Mouse (Mus musculus): ENCODE results near the gene Map2k7. TPM values are rescaled to one million over a fixed set of nuclear protein-coding genes. Genes with fewer than 3 reads are reported as not detected.

The Map2k7 gene
- polyA plus RNA-seq, 1 experiment from 2014 or later, result 26.9 TPM

DNA sequence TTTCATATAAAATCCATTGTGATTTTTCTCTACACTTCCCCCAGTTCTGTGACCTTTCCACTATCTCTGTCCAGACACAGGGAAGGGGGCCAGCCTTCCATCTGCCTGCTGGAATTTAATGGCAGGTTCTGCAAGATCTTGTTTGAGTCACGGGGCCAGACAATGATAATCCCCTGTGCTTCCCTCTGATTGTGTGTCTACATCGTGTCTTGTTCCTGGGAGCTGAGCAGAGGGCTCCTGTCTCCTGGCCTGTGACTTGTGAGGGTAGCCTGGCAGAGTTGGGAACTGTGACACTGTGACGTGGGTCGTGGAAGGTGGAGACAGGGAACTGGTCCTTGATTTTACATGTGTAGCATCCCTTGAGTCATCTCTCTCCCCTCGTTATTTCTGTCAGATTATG lies 8.8 kb upstream of the Map2k7 start:
- Histone ChIP-seq H3K4me1 (peaks cover 7% of the 10 kb centered on the region; the same call in 1 of the 2 replicates), H3K9me3 (replicated peaks) (no peaks in the 10 kb centered on the region), H3K9ac (replicated peaks) (no peak overlapping the region), H3K27ac (replicated peaks) (no peak overlapping the region), H3K4me3 (replicated peaks) (no peak overlapping the region), H3K27me3 (replicated peaks) (peaks cover 22% of the 10 kb centered on the region), H3K36me3 (no peaks in the 10 kb centered on the region), H3K4me2 (no peak overlapping the region)
- no peak for ATAC-seq (ENCODE audit: low FRiP score)
- 80% methylated on average over 5 of the region's 5 CpGs for WGBS

DNA sequence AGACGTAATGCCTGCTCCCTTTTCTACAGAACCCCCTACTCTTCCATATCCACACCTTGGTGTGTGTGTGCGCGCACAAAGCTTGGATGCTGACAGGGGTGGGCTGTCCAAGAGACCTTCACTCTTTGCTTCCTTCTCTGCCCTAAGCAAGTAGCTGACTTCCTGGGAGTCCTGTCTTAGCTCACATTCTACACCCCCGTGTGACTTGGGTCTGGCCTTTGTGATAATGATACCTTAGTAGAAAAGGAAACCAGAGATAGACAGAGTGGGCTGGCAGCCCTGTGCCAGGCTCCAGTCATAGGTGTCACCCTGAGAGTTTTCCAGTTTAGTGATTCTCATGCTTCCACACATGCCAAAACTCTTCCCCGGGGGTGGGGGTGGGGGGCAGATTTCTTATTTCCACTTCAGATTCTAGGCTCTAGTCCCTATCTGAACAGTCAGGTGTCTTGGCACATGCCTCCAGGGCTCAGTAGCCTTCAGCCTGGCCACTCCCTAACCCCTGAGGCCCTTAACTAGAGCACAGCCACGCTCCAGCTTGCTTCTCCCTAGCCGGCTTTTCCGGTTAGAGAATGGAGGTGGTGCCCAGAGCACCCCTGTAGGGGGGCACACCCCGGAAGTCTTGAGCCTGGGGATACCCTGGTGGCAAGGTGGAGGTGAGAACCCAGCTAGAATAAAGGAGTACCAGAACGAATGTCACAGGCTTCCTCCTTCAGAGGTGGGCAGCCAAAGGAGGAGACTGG lies 7.8 kb upstream of the Map2k7 start:
- peaks cover 22% of the 10 kb centered on the region for H3K27me3 ChIP-seq (replicated peaks)
- H3K4me1 ChIP-seq, result peaks cover 7% of the 10 kb centered on the region; the same call in 1 of the 2 replicates
- no peak overlapping the region for H3K4me2 ChIP-seq

DNA sequence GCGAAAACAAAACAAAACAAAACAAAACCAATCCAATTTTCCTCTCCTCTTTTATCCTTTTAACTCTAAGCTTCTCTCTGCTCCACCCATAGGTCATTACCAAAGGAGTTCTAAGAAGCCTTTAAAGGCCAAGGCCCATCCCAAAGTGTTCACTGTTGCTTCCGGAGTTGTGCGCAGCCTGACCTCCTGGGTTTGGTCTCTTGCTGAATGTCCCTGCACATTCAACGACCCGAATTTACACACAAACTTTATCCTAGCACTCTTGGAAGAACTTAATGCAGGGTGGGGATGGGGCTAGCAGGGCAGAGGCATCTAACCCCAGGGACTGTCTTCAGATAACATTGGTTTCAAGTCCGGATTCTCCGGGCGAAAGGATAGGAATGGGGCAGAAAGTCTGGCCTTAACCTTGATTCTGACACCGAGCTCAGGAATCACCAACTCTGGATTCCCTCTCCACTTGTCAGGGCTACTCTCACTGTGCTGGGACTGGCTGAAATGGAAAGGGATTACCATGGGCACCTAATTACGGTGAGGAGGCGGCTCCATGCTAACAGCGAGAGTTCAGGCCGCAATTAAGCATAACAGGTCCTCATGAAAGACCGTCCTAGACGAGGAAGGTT lies 616 bp upstream of the Map2k7 start:
- no peaks in the 10 kb centered on the region for H3K27me3 ChIP-seq (replicated peaks)
- peaks cover 41% of the 10 kb centered on the region for H3K4me1 ChIP-seq
- ATAC-seq (ENCODE audit: low FRiP score), result peak; percentile 0; the same call in 1 of the 2 replicates
- H3K27ac ChIP-seq (replicated peaks), result peak overlapping the region; percentile 94
- H3K36me3 ChIP-seq, result peaks cover 13% of the 10 kb centered on the region; the same call in 1 of the 2 replicates
- 20% methylated on average over 15 of the region's 15 CpGs for WGBS
- peak overlapping the region; percentile 65 for H3K9ac ChIP-seq (replicated peaks)
- peak overlapping the region; percentile 87 for H3K4me2 ChIP-seq
- no peaks in the 10 kb centered on the region for H3K9me3 ChIP-seq (replicated peaks)
- peak overlapping the region; percentile 77 for H3K4me3 ChIP-seq (replicated peaks)

More for the DNA sequence above, 7.8 kb upstream of the Map2k7 start:
- H3K36me3 ChIP-seq, result no peaks in the 10 kb centered on the region
- ATAC-seq (ENCODE audit: low FRiP score), result no peak
- H3K9ac ChIP-seq (replicated peaks), result no peak overlapping the region
- H3K4me3 ChIP-seq (replicated peaks), result no peak overlapping the region
- no peaks in the 10 kb centered on the region for H3K9me3 ChIP-seq (replicated peaks)
- 71% methylated on average over 10 of the region's 10 CpGs for WGBS
- no peak overlapping the region for H3K27ac ChIP-seq (replicated peaks)

DNA sequence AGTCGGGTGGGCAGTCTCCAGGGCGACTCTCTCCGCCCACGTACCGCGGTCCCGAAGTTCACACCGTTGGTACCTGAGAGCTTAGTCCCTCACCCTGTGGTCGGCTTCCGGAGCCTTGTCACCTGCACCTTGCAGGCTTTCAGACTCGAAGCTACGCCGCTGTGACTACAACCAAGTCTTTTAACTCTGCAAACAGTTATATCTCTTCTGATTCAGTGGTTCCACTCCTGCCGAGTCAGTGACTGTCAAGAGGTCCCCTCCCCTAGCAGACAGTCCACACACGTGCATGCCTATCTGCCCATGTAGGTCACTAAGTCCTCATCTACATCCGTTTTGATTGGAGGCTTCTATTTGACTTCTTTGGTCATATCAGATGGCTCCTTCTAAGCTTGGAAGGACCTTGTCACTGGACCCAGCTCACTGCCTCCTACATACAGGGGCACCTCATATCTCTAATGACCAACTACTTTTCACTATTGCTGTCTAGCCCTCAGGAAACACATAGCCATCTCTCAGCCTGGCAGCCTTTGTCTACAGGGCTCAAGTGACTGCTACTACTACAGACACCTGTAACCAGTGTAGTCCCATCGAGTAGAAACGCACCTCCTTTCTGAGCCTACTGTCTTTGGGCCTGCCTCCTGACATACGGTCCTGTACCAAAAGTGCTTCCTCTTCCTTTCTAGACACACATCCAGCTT lies 802 bp downstream of the Map2k7 start:
- Histone ChIP-seq H3K27me3 (replicated peaks) (no peaks in the 10 kb centered on the region), H3K9ac (replicated peaks) (peak overlapping the region; percentile 72), H3K36me3 (peaks cover 28% of the 10 kb centered on the region), H3K9me3 (replicated peaks) (no peaks in the 10 kb centered on the region), H3K4me2 (peak overlapping the region; percentile 87), H3K27ac (replicated peaks) (peak overlapping the region; percentile 94), H3K4me1 (peaks cover 41% of the 10 kb centered on the region), H3K4me3 (replicated peaks) (peak overlapping the region; percentile 77)
- 14% methylated on average over 19 of the region's 19 CpGs for WGBS
- peak; percentile 1; the same call in 1 of the 2 replicates for ATAC-seq (ENCODE audit: low FRiP score)

DNA sequence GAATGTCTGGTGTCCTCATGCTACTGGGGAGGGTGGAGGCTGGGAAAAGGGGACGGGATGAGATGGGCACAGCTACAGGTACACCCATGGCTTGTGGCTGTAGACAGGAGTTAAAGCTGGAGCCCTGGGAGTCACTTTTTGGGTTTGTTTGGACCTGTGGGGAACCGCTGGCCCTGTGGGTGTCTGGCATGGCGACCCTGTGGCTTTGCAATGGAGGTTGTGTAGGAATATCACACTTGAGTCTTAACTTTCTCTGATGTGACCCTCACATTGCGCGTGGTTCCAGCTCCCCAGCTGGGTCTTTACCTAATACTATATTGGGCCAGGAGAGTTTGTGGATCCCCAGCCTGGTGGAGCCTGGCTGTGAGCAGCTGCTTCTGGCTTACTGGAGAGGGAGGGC lies 6.5 kb downstream of the Map2k7 start:
- Histone ChIP-seq H3K9me3 (replicated peaks) (no peaks in the 10 kb centered on the region), H3K27me3 (replicated peaks) (no peaks in the 10 kb centered on the region), H3K4me2 (no peak overlapping the region), H3K9ac (replicated peaks) (no peak overlapping the region), H3K36me3 (peaks cover 77% of the 10 kb centered on the region), H3K27ac (replicated peaks) (no peak overlapping the region), H3K4me1 (peaks cover 27% of the 10 kb centered on the region), H3K4me3 (replicated peaks) (no peak overlapping the region)
- 98% methylated on average over 5 of the region's 5 CpGs for WGBS
- no peak for ATAC-seq (ENCODE audit: low FRiP score)

DNA sequence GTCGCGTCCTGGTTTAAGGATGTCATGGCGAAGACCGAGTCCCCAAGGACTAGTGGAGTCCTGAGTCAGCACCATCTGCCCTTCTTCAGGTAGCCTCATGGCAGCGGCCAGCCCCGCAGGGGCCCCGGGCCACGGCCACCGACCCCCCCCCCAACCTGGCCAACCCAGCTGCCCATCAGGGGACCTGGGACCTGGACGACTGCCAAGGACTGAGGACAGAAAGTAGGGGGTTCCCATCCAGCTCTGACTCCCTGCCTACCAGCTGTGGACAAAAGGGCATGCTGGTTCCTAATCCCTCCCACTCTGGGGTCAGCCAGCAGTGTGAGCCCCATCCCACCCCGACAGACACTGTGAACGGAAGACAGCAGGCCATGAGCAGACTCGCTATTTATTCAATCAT lies 7.2 kb downstream of the Map2k7 start:
- Histone ChIP-seq H3K9ac (replicated peaks) (no peak overlapping the region), H3K4me1 (peaks cover 25% of the 10 kb centered on the region), H3K4me3 (replicated peaks) (no peak overlapping the region), H3K9me3 (replicated peaks) (no peaks in the 10 kb centered on the region), H3K27ac (replicated peaks) (no peak overlapping the region), H3K4me2 (no peak overlapping the region), H3K27me3 (replicated peaks) (no peaks in the 10 kb centered on the region), H3K36me3 (peaks cover 75% of the 10 kb centered on the region)
- no peak for ATAC-seq (ENCODE audit: low FRiP score)
- 88% methylated on average over 13 of the region's 13 CpGs for WGBS

DNA sequence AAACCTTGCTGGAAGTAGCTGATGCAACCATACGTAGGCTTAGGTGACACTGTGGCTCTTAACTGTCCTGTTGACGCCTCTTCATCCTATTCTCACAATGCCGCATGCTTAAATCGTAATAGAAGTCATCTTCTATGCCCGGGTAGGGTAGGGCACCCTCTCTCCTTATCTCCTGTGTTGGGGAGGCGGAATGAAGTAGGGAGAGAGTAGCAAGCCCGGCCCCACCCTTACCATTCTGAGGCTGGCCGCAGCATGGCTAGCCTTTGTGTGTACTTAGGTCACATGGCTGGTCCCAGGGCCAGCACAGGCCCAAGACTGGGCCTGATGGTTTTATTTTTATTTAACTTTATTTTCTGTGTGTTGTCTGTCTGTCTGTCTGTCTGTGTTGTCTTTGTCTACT lies 8.7 kb downstream of the Map2k7 start:
- H3K36me3 ChIP-seq, result peaks cover 69% of the 10 kb centered on the region
- 92% methylated on average over 8 of the region's 8 CpGs for WGBS
- H3K27me3 ChIP-seq (replicated peaks), result no peaks in the 10 kb centered on the region
- H3K4me2 ChIP-seq, result no peak overlapping the region
- H3K9me3 ChIP-seq (replicated peaks), result no peaks in the 10 kb centered on the region
- no peak for ATAC-seq (ENCODE audit: low FRiP score)
- H3K4me1 ChIP-seq, result peaks cover 12% of the 10 kb centered on the region
- H3K4me3 ChIP-seq (replicated peaks), result no peak overlapping the region
- H3K9ac ChIP-seq (replicated peaks), result no peak overlapping the region
- no peak overlapping the region for H3K27ac ChIP-seq (replicated peaks)

DNA sequence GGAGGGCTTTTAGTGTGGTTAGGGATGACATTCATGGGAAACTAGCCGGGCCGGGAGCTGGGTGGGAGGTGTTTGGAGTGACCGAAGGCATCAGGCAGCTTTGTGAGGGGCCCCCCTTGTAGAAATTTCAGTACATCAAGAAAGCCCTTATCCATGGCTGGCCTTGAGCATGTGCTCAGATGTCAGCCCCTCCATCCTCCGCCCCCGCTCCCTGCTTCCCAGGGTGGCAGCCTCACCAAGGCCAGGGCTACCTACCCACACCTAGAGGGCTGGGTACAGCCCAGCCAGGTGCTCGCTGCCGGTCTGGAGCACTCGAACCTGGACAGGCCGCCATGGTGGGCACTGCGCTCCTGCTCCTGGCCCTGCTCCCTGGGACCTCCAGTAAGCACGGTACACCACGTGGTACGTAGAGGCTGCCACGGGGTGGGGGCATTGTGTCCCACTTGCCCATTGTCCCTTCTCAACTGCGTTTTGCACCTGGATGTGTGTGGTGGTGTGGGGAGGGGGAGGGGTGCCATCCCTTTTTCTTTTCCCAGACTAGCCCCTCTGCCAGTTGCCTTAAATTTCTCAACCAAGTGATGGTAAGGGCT lies 9.5 kb downstream of the Map2k7 start, which contains the start of gene Tgfbr3l:
Gene Tgfbr3l (plus strand): TSS at position 264 of the 590 bp plus-strand sequence.
- Histone ChIP-seq H3K9me3 (replicated peaks) (no peaks in the 10 kb centered on the region), H3K27me3 (replicated peaks) (no peaks in the 10 kb centered on the region), H3K4me3 (replicated peaks) (no peak within 1 kb of the TSS), H3K27ac (replicated peaks) (no peak within 1 kb of the TSS), H3K36me3 (peaks cover 63% of the 10 kb centered on the region), H3K4me2 (no peak within 1 kb of the TSS), H3K9ac (replicated peaks) (no peak within 1 kb of the TSS), H3K4me1 (peaks cover 18% of the 10 kb centered on the region)
- 82% methylated on average over 15 of the region's 15 CpGs for WGBS
- no peak for ATAC-seq (ENCODE audit: low FRiP score)

DNA sequence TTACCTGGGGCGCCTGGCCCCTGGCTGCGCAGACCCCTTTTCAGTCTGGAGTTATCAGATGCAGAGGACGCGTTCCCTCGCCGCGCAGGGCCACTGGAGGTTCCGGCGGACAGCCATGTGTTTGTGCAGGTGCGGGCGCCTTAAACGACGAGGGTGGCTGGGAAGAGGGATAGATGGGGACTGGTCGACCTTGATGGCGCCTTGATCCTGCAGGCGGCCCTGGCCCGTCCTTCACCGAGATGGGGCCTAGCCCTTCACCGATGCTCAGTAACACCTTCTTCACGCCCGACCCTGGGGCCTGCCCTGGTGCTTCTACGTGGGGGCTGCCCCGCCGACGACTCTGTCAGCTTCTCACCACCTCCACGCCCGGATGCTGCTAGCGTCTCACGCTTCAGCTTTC lies 10.7 kb downstream of the Map2k7 start:
- no peak overlapping the region for H3K9ac ChIP-seq (replicated peaks)
- H3K4me3 ChIP-seq (replicated peaks), result no peak overlapping the region
- peaks cover 51% of the 10 kb centered on the region for H3K36me3 ChIP-seq
- H3K4me2 ChIP-seq, result no peak overlapping the region
- no peaks in the 10 kb centered on the region for H3K9me3 ChIP-seq (replicated peaks)
- no peak for ATAC-seq (ENCODE audit: low FRiP score)
- 21% methylated on average over 29 of the region's 29 CpGs for WGBS
- H3K27me3 ChIP-seq (replicated peaks), result no peaks in the 10 kb centered on the region
- H3K4me1 ChIP-seq, result peaks cover 26% of the 10 kb centered on the region
- no peak overlapping the region for H3K27ac ChIP-seq (replicated peaks)

DNA sequence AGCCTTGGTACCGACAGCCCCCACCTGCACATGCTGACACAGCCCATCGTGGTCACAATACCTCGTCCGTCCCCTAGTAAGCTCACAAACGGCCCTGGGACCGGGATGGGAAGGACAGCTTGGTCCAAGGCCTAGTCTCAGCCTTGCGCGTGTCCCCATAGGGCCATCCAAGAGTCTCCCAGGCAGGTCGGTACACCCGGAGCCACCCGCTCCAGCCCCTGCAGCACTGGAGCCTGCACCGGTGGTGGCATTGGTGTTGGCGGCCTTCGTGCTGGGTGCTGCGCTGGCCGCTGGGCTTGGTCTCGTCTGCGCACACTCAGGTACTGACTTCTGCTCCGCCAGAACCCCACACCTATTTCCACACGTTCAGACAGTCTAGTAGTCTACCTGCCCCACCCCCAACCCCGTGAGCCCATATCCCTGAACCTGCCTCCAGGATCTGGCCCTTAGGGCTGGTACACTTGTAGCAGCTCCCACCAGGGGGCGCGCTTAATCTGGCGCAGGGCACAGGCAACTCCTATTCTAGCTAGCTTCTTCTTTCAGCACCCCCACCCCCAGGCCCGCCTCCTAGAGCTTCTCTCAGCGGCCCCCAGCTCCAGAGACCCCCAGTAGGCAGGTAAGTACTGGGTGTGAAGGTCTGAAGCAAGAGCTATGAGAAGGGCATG lies 11.9 kb downstream of the Map2k7 start:
- no peaks in the 10 kb centered on the region for H3K27me3 ChIP-seq (replicated peaks)
- WGBS, result 32% methylated on average over 26 of the region's 26 CpGs
- H3K4me1 ChIP-seq, result peaks cover 36% of the 10 kb centered on the region
- no peak overlapping the region for H3K4me2 ChIP-seq
- H3K27ac ChIP-seq (replicated peaks), result no peak overlapping the region
- no peak for ATAC-seq (ENCODE audit: low FRiP score)
- H3K9ac ChIP-seq (replicated peaks), result no peak overlapping the region
- H3K9me3 ChIP-seq (replicated peaks), result no peaks in the 10 kb centered on the region
- H3K36me3 ChIP-seq, result peaks cover 50% of the 10 kb centered on the region
- H3K4me3 ChIP-seq (replicated peaks), result no peak overlapping the region

DNA sequence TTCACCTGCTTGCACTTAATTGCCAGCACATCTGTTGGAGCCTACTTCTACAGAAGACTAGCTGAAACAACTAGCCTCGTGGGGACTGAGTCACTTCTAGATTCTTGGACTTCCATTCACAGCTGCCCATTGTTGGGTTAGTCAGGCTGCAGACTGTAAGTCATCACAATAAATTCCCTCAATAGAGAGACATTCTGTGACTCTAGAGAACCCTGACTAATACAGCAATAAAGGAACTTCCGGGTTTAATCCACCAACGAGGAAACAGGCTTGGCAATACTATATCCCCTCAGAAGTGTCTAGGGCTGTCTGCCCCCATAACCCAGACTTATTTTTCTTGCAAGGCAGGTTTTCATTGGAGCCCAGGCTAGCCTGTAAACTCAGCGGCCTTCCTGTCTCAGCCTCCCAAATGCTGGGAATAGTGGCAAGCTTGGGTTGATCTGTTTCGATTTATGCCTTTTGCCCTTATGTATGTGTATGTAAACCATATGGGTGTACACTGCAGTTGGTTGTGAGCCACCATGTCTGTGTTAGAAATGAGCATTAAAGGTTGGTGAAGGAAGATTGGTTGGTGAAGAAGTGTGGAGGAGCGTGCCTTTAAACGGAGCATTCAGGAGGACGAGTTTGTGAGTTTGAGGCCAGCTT lies 13.7 kb downstream of the Map2k7 start:
- peaks cover 43% of the 10 kb centered on the region for H3K36me3 ChIP-seq
- H3K4me1 ChIP-seq, result peaks cover 51% of the 10 kb centered on the region

More for the DNA sequence above, 13.7 kb downstream of the Map2k7 start:
- ATAC-seq (ENCODE audit: low FRiP score), result no peak
- Histone ChIP-seq H3K9me3 (replicated peaks) (no peaks in the 10 kb centered on the region), H3K4me3 (replicated peaks) (peak overlapping the region; percentile 97), H3K4me2 (peak overlapping the region; percentile 85), H3K9ac (replicated peaks) (peak overlapping the region; percentile 99), H3K27ac (replicated peaks) (peak overlapping the region; percentile 98), H3K27me3 (replicated peaks) (no peaks in the 10 kb centered on the region)
- 47% methylated on average over 8 of the region's 8 CpGs for WGBS

Measured in neural tube, embryonic 15.5 days (tissue).